Mouse (Mus musculus): ENCODE data around the gene Tbc1d8. TPM values are rescaled to one million over a fixed set of nuclear protein-coding genes. Genes with fewer than 3 reads are reported as not detected.

The Tbc1d8 gene
- polyA plus RNA-seq, 1 experiment from 2014 or later, result 18.0 TPM

- Histone ChIP-seq H3K36me3 (ENCODE audit: insufficient read depth, low read length) (no peaks in the 10 kb centered on the region), H3K27ac (ENCODE audit: low read length) (no peak overlapping the region), H3K27me3 (replicated peaks; ENCODE audit: insufficient read depth, low read length) (no peaks in the 10 kb centered on the region), H3K9ac (replicated peaks; ENCODE audit: low read depth) (no peak overlapping the region), H3K4me3 (ENCODE audit: low read depth, low read length) (no peak overlapping the region), H3K4me2 (replicated peaks; ENCODE audit: low read depth, low read length) (no peak overlapping the region), H3K4me1 (ENCODE audit: insufficient read depth, low read depth, low read length) (peaks cover 2% of the 10 kb centered on the region; the same call in 1 of the 2 replicates), H3K9me3 (ENCODE audit: low read length) (no peaks in the 10 kb centered on the region)
- TF ChIP-seq EP300 (IDR thresholded peaks at IDR 0.05) (no peak), CTCF (IDR thresholded peaks at IDR 0.05) (no peak)
- no peak for ATAC-seq
- no peak for DNase-seq (ENCODE audit: low spot score)
- WGBS, result 90% methylated on average over 13 of the region's 13 CpGs
These were observed 16.5 kb downstream of the Tbc1d8 start for GRCm38 (mm10) chr1:39462036-39462435.

- TF ChIP-seq CTCF (IDR thresholded peaks at IDR 0.05) (no peak), EP300 (IDR thresholded peaks at IDR 0.05) (no peak)
- WGBS, result 76% methylated on average over 5 of the region's 5 CpGs
- no peak for DNase-seq (ENCODE audit: low spot score)
These were observed 18.1 kb downstream of the Tbc1d8 start for GRCm38 (mm10) chr1:39460495-39460894.

GRCm38 (mm10) chr1:39457887-39458874 is 20.4 kb downstream of the Tbc1d8 start:
- Histone ChIP-seq H3K4me2 (replicated peaks; ENCODE audit: low read depth, low read length) (no peak overlapping the region), H3K4me3 (ENCODE audit: low read depth, low read length) (no peak overlapping the region), H3K27me3 (replicated peaks; ENCODE audit: insufficient read depth, low read length) (no peaks in the 10 kb centered on the region), H3K9ac (replicated peaks; ENCODE audit: low read depth) (no peak overlapping the region), H3K4me1 (ENCODE audit: insufficient read depth, low read depth, low read length) (peaks cover 20% of the 10 kb centered on the region; the same call in 1 of the 2 replicates), H3K36me3 (ENCODE audit: insufficient read depth, low read length) (no peaks in the 10 kb centered on the region), H3K9me3 (ENCODE audit: low read length) (no peaks in the 10 kb centered on the region), H3K27ac (ENCODE audit: low read length) (peak overlapping the region; percentile 78)
- peak; percentile 69 for DNase-seq (ENCODE audit: low spot score)
- ATAC-seq, result peak; percentile 81
- 57% methylated on average over 13 of the region's 13 CpGs for WGBS
- TF ChIP-seq EP300 (IDR thresholded peaks at IDR 0.05), result no peak; the same call in 1 of the 2 replicates
- no peak for TF ChIP-seq CTCF (IDR thresholded peaks at IDR 0.05)

More at GRCm38 (mm10) chr1:39460495-39460894, 18.1 kb downstream of the Tbc1d8 start:
- Histone ChIP-seq H3K9me3 (ENCODE audit: low read length) (no peaks in the 10 kb centered on the region), H3K27ac (ENCODE audit: low read length) (no peak overlapping the region), H3K36me3 (ENCODE audit: insufficient read depth, low read length) (no peaks in the 10 kb centered on the region), H3K4me3 (ENCODE audit: low read depth, low read length) (no peak overlapping the region), H3K4me2 (replicated peaks; ENCODE audit: low read depth, low read length) (no peak overlapping the region), H3K9ac (replicated peaks; ENCODE audit: low read depth) (no peak overlapping the region), H3K4me1 (ENCODE audit: insufficient read depth, low read depth, low read length) (peaks cover 13% of the 10 kb centered on the region; the same call in 1 of the 2 replicates), H3K27me3 (replicated peaks; ENCODE audit: insufficient read depth, low read length) (no peaks in the 10 kb centered on the region)
- ATAC-seq, result no peak

- H3K4me2 ChIP-seq (replicated peaks; ENCODE audit: low read depth, low read length), result no peak overlapping the region
- WGBS, result 40% methylated on average over 5 of the region's 5 CpGs
- ATAC-seq (peak; percentile 74), DNase-seq (ENCODE audit: low spot score) (peak; percentile 71)
- peak; percentile 78 for TF ChIP-seq EP300 (IDR thresholded peaks at IDR 0.05)
- peak; percentile 29 for TF ChIP-seq CTCF (IDR thresholded peaks at IDR 0.05)
- H3K36me3 ChIP-seq (ENCODE audit: insufficient read depth, low read length), result no peaks in the 10 kb centered on the region
- H3K9me3 ChIP-seq (ENCODE audit: low read length), result no peaks in the 10 kb centered on the region
- no peaks in the 10 kb centered on the region for H3K27me3 ChIP-seq (replicated peaks; ENCODE audit: insufficient read depth, low read length)
- H3K4me1 ChIP-seq (ENCODE audit: insufficient read depth, low read depth, low read length), result peaks cover 22% of the 10 kb centered on the region; the same call in 1 of the 2 replicates
- H3K4me3 ChIP-seq (ENCODE audit: low read depth, low read length), result no peak overlapping the region
- peak overlapping the region; percentile 66 for H3K27ac ChIP-seq (ENCODE audit: low read length)
- no peak overlapping the region for H3K9ac ChIP-seq (replicated peaks; ENCODE audit: low read depth)
These were observed 22.1 kb downstream of the Tbc1d8 start for GRCm38 (mm10) chr1:39456421-39456853.

DNA sequence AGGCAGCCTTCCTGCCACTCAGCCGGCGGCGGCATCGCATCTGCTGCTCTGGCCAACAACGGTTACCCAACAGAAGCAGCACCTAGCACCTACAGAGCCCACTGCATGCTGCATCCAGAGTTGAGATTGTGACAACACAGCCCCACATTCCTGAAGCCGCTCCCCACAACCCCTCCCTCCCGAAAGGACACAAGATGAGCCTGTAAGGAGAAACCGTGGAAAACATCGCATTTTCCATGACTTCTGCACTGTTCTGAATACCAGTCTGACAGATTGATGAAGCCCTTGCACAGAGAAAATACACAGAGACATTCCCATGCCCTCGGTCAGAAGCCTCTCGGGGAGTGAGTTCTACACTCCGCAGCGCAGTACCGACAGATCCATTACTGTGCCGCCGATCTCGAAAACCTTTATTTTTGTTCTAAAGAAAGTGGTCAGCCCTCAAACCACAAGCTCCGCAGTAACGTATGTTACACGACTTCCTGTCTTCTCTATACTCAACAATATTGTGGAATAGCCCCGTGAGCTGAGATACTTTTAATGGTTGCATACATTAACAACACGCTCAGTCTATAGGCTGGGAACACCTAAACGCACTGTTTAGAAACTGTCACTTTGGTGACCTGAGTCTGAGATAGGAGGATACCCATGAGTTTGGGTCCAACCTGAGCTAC is 23.1 kb downstream of the Tbc1d8 start:
- WGBS, result 71% methylated on average over 23 of the region's 23 CpGs
- ATAC-seq (no peak), DNase-seq (ENCODE audit: low spot score) (no peak)
- Histone ChIP-seq H3K4me3 (ENCODE audit: low read depth, low read length) (no peak overlapping the region), H3K4me2 (replicated peaks; ENCODE audit: low read depth, low read length) (no peak overlapping the region), H3K27ac (ENCODE audit: low read length) (peak overlapping the region; percentile 66), H3K4me1 (ENCODE audit: insufficient read depth, low read depth, low read length) (peaks cover 22% of the 10 kb centered on the region; the same call in 1 of the 2 replicates), H3K36me3 (ENCODE audit: insufficient read depth, low read length) (no peaks in the 10 kb centered on the region), H3K27me3 (replicated peaks; ENCODE audit: insufficient read depth, low read length) (no peaks in the 10 kb centered on the region), H3K9ac (replicated peaks; ENCODE audit: low read depth) (no peak overlapping the region), H3K9me3 (ENCODE audit: low read length) (no peaks in the 10 kb centered on the region)
- TF ChIP-seq EP300 (IDR thresholded peaks at IDR 0.05) (no peak), CTCF (IDR thresholded peaks at IDR 0.05) (no peak)

DNA sequence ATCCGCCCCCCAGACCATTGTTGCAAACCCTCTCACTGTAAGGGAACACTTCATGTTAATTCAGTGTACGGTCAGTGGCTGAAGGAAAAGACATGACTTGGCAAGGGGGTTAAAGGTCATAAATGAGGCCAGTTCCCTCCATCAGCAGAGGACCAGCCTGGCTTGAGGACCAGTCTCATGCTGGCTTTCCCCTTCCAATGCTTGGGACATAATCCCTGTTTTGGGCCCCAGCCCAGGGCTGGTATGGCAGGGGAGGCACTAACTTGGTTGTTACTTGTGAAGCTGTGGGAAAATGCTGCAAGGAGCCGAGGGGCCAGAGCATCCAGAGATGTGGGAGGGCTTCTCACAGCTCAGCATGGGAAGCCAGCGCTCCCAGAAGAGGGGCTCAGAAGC is 23.8 kb downstream of the Tbc1d8 start:
- no peak for ATAC-seq
- H3K4me1 ChIP-seq (ENCODE audit: insufficient read depth, low read depth, low read length), result peaks cover 23% of the 10 kb centered on the region; the same call in 1 of the 2 replicates
- no peak for DNase-seq (ENCODE audit: low spot score)
- TF ChIP-seq CTCF (IDR thresholded peaks at IDR 0.05) (no peak), EP300 (IDR thresholded peaks at IDR 0.05) (no peak)
- H3K9ac ChIP-seq (replicated peaks; ENCODE audit: low read depth), result no peak overlapping the region
- WGBS, result 70% methylated on average over 4 of the region's 4 CpGs
- H3K4me2 ChIP-seq (replicated peaks; ENCODE audit: low read depth, low read length), result no peak overlapping the region
- no peak overlapping the region for H3K4me3 ChIP-seq (ENCODE audit: low read depth, low read length)
- H3K27ac ChIP-seq (ENCODE audit: low read length), result no peak overlapping the region
- H3K36me3 ChIP-seq (ENCODE audit: insufficient read depth, low read length), result no peaks in the 10 kb centered on the region
- no peaks in the 10 kb centered on the region for H3K27me3 ChIP-seq (replicated peaks; ENCODE audit: insufficient read depth, low read length)
- H3K9me3 ChIP-seq (ENCODE audit: low read length), result no peaks in the 10 kb centered on the region
